Mouse (Mus musculus): ENCODE results near the gene Zfp36l2. TPM values are rescaled to one million over a fixed set of nuclear protein-coding genes. Genes with fewer than 3 reads are reported as not detected.
"Not testable (repeated sequence)": the region's sequence is repeated elsewhere in the genome, so short reads cannot be mapped to it uniquely, and the experiment has no call there.

Zfp36l2 gene
- 10 to 100 TPM; 23.9 to 30.9 (median 29.5) TPM for total RNA-seq (2022)

GRCm38 (mm10) chr17:84187727-84188373 lies at the start of gene Zfp36l2:
Gene Zfp36l2, minus strand, starts transcription at chr17:84187947.
- DNase-seq (ENCODE audit: low spot score in 2 of 2), result peak; percentile 78 to 80

- no peak for DNase-seq (ENCODE audit: low spot score in 2 of 2)
Observed at GRCm38 (mm10) chr17:84236781-84237557, 49.2 kb upstream of the Zfp36l2 start.

- no peak for DNase-seq (ENCODE audit: low spot score in 2 of 2)
Observed at GRCm38 (mm10) chr17:84235399-84235928, 47.7 kb upstream of the Zfp36l2 start.

- not testable (repeated sequence) for DNase-seq (ENCODE audit: low spot score in 2 of 2)
Observed at GRCm38 (mm10) chr17:84234785-84235184, 47.0 kb upstream of the Zfp36l2 start.

GRCm38 (mm10) chr17:84233758-84234157 lies 46.0 kb upstream of the Zfp36l2 start:
- DNase-seq (ENCODE audit: low spot score in 2 of 2), result no peak

- DNase-seq (ENCODE audit: low spot score in 2 of 2), result no peak
Observed at GRCm38 (mm10) chr17:84231361-84231760, 43.6 kb upstream of the Zfp36l2 start.

GRCm38 (mm10) chr17:84228223-84228622 lies 40.5 kb upstream of the Zfp36l2 start:
- DNase-seq (ENCODE audit: low spot score in 2 of 2), result no peak

GRCm38 (mm10) chr17:84226681-84227080 lies 38.9 kb upstream of the Zfp36l2 start:
- DNase-seq (ENCODE audit: low spot score in 2 of 2), result no peak

GRCm38 (mm10) chr17:84226231-84226630 lies 38.5 kb upstream of the Zfp36l2 start:
- DNase-seq (ENCODE audit: low spot score in 2 of 2), result no peak

- DNase-seq (ENCODE audit: low spot score in 2 of 2), result no peak
Observed at GRCm38 (mm10) chr17:84224217-84224887, 36.6 kb upstream of the Zfp36l2 start.

GRCm38 (mm10) chr17:84218841-84219240 lies 31.1 kb upstream of the Zfp36l2 start:
- DNase-seq (ENCODE audit: low spot score in 2 of 2), result not testable (repeated sequence)

GRCm38 (mm10) chr17:84217696-84218095 lies 29.9 kb upstream of the Zfp36l2 start:
- DNase-seq (ENCODE audit: low spot score in 2 of 2), result no peak

- DNase-seq (ENCODE audit: low spot score in 2 of 2), result peak in 1 of 2 experiments; percentile 13
Observed at GRCm38 (mm10) chr17:84215264-84215960, 27.7 kb upstream of the Zfp36l2 start.

- DNase-seq (ENCODE audit: low spot score in 2 of 2), result no peak
Observed at GRCm38 (mm10) chr17:84213464-84213863, 25.7 kb upstream of the Zfp36l2 start.

- DNase-seq (ENCODE audit: low spot score in 2 of 2), result no peak
Observed at GRCm38 (mm10) chr17:84207611-84208010, 19.9 kb upstream of the Zfp36l2 start.

- DNase-seq (ENCODE audit: low spot score in 2 of 2), result no peak
Observed at GRCm38 (mm10) chr17:84206239-84206638, 18.5 kb upstream of the Zfp36l2 start.

GRCm38 (mm10) chr17:84204962-84205361 lies 17.2 kb upstream of the Zfp36l2 start:
- no peak for DNase-seq (ENCODE audit: low spot score in 2 of 2)

GRCm38 (mm10) chr17:84203340-84203739 lies 15.6 kb upstream of the Zfp36l2 start:
- DNase-seq (ENCODE audit: low spot score in 2 of 2), result no peak

- DNase-seq (ENCODE audit: low spot score in 2 of 2), result no peak
Observed at GRCm38 (mm10) chr17:84201183-84201582, 13.4 kb upstream of the Zfp36l2 start.

GRCm38 (mm10) chr17:84197912-84198344 lies 10.2 kb upstream of the Zfp36l2 start:
- no peak for DNase-seq (ENCODE audit: low spot score in 2 of 2)

- DNase-seq (ENCODE audit: low spot score in 2 of 2), result no peak
Observed at GRCm38 (mm10) chr17:84196329-84196728, 8.6 kb upstream of the Zfp36l2 start.
